Mouse (Mus musculus) left cerebral cortex, adult 18-20 months (tissue): Measurements from ENCODE around the gene Ublcp1. TPM values are rescaled to one million over a fixed set of nuclear protein-coding genes. Genes with fewer than 3 reads are reported as not detected.
"Not testable (repeated sequence)": the region's sequence is repeated elsewhere in the genome, so short reads cannot be mapped to it uniquely, and the experiment has no call there.

Experiments used
- DNase-seq, 2 experiments: peaks; one replicate each; pipeline ENCODE4 v3.0.0; 2021 to 2022; ENCODE audit warnings: low spot score in 2 of 2, mixed read lengths in 1 of 2
- total RNA-seq, 2 experiments: library from RNA; stranded (reverse); gene quantifications; 2 replicates each; pipeline ENCODE4 v1.2.3; 2021

Gene Ublcp1
- total RNA-seq, 2 experiments from 2014 or later: 53.9 to 54.6 TPM

DNA sequence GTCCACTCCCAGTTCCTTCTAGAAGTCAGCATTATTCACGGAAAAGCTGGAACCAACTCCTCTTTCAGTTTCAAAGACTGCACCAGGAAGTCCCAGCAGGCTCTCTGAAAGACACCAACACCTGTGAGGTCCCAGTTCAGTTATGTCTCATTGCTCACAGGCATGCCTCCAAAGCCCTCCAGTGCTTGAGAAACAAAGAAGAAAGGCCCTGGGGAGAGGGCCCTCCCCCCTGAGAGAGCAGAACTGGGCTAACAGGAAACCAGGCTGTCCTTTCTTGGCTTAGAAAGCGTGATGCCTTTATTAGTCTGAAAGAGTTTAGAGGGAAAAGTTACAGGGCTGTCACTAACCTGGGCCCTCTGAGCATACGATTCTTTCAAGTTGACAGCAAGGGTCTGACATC lies 25.9 kb upstream of the Ublcp1 start:
- DNase-seq: no peak

DNA sequence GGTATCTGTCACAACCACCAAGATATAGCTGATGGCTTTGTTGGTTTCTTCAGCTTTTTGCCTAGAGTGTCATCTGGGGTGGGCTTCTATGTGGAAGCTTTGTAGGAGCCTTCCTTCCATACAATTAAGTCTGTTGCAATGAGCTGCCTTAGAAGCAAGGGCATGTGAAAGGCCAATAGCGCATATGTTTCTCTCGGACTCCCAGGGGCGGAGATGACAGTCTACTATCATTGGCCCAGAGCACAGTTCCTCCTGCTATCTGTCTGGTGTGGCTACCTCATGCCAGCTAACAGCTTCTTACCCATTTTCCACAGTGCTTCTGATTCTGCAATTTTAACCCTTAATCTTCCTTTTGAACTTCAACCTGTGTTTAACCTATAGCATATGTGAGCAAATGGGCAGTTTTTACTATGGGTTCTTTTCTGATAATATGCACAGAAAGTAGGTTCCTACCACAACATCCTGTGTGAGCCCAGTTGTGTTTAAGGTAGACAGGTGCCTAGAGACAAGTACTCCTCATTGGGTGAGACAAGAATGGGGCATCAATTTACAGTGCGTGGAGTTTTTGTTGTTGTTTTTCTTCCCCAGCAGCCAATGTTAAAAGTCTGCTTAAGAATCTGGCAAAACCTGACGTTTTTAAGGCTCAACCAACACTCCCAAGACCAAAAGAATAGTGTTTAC lies 24.5 kb upstream of the Ublcp1 start:
- DNase-seq: no peak

- DNase-seq: no peak
Observed at GRCm38 (mm10) chr11:44489117-44489516, 18.8 kb upstream of the Ublcp1 start.

GRCm38 (mm10) chr11:44485089-44485736 lies 14.9 kb upstream of the Ublcp1 start:
- no peak for DNase-seq

DNA sequence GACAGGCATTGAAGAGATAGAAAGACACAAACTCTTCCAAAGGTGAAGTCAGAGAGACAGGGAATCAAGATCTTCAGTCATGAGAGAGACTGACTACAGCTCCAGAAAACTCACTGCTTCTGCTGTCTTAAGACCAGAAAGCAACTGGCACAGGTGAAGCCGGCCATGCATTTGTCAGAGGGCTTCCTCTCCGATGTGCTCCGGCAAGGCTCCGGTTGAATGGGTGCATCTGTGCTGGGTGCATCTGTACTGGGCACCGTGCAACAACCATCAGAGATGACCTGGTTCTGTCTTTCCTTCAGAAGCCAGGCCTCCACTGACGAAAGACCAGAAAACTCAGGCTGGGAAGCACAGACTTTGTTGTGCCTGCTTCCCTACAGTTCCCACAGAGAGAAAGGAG lies 9.9 kb upstream of the Ublcp1 start:
- DNase-seq: no peak

- no peak for DNase-seq
Observed at GRCm38 (mm10) chr11:44478382-44478781, 8.1 kb upstream of the Ublcp1 start.

DNA sequence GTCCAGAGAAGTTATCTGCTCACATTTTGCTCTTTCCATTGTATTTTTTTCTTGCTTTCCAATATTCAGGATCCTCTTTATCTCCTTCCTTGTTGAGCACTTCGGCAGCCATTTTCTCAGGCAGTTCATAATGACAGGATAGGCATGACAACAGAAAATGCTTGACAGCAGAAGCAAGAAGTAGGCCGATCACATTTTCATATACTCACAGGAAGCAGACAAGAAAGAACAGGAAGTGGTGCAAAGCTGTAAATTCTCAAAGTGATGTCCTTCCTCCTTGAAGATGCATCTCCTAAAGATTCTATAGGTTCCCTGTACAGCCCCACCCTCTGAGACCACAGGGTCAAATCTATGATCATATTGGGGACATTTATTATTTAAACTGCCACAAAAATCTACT lies 6.1 kb upstream of the Ublcp1 start:
- DNase-seq: no peak

DNA sequence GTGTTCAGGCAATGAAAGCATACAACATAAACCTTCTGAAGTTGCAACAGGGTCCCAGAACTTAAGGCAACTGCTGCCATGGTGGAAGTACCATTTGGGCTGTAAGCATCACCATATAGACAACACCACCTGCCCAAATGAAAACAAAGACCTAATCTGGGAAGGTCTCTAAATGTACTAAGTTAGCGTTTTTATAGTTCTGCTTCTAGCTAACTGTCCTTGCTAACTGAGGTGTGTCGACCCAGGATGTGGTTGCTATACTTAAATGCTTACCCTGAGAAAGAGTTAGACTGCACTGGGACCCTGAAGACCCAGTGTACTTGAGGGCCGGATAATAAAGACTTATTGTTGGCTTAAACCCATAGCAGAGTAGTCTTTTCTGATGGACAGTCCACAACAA lies 5.2 kb upstream of the Ublcp1 start:
- no peak for DNase-seq

GRCm38 (mm10) chr11:44471337-44471995 lies 1.2 kb upstream of the Ublcp1 start:
- DNase-seq: no peak

GRCm38 (mm10) chr11:44469646-44470431 lies 459 bp downstream of the Ublcp1 start:
- no peak for DNase-seq

DNA sequence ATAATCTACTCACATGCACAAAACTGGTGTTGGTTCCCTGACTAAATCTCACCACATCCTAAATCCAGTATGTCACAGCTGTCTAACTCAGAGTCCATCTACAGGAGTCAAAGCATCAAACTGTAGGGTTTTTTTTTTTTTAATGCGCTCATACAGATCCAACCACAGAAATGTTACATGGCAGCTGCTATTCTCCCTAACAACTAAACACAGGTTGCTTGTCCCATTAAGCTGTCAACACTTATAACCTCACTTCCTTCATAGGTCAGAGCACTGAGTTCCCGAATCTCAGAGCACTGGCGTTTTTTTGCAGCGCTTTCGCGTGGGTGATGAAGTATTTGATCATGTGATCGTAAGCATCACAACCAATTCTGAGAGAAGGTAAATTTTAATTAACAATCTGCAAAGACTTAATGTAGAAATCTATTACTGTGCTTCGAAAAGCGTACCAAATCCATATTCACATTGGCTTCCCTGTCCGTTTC lies 1.9 kb downstream of the Ublcp1 start:
- DNase-seq: no peak

DNA sequence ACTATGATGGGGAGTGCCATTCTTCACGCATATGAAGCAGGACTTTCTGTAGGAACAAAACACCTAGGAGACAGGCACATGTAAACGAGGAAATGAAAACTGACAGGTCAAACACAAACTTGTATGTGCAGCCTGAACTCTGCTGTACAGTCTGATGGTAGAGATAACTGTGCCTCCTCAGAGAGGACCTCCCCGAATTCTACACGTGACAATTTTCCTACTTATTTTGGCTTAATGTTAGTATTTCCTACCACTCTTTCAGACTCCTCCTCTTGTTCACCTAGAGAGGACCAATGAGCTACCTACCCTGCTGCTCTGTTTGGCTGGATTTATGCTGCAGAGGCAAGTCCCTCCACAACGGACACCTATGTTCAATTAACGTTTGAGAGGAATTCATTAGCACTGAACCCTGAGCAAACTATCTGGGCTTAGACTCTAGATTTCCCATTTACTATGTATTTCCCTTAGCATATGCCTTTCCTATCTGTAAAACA lies 3.3 kb downstream of the Ublcp1 start:
- DNase-seq: no peak

GRCm38 (mm10) chr11:44461493-44461892 lies 8.8 kb downstream of the Ublcp1 start:
- DNase-seq: no peak

GRCm38 (mm10) chr11:44453423-44453822 lies 16.9 kb downstream of the Ublcp1 start:
- DNase-seq: peak; percentile 29 to 71

DNA sequence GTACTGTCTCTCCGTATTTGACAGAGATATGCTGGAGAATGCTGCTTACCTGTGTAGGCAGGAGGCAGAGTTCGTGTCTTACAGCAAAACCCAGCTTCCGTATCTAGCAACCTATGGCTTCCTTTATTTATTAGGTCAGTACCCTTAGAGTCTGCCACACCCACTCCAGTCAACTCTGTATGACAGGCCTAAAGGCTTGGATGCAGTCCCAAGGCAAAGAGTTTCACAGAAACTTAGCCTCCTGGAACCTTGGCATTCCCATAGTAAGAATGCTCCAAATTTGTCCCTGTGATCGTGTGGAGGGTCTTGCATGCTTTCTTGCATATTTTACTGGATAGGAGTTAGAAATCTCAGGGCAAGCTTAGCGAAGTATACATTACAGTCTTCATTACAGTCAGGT lies 18.3 kb downstream of the Ublcp1 start:
- not testable (repeated sequence) for DNase-seq

- no peak for DNase-seq
Observed at GRCm38 (mm10) chr11:44451046-44451445, 19.3 kb downstream of the Ublcp1 start.

GRCm38 (mm10) chr11:44437786-44438185 lies 32.5 kb downstream of the Ublcp1 start:
- no peak for DNase-seq

DNA sequence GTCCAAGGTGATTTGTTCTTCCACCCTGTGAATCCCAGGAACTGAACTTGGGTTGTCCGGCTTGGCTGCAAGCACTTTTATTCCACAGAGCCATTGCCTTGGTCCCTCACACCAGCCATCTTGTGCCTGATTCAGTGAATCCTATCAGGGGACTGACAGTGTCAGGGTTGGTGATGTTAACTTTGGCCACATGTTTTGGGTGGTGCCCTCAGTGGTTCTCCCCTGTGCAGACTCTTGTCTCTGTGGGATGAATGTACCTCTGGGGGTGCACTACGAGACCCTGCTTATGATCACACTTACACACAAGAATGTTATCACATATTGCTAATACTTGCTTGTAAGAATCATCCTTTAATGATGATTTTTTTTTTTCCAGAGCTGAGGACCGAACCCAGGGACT lies 40.3 kb downstream of the Ublcp1 start:
- DNase-seq: no peak

DNA sequence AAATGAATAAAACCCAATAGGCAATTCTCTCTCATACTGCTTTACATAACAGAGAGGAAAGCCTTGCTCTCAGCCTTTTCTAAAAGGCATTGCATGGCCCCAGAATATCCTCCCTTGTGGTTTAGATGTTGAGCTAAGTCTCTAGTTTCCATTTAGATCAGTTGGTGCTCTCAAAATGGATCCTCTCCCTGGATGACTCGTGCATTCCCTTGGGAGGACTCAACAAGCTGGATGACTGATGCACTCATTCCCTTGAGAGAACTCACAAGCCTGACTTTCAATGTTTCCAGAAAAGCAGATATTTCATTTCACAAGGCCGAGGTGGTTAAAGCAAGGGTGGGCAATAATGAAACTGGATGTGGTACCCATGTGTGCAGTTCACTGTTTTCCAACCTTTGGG lies 42.3 kb downstream of the Ublcp1 start:
- DNase-seq: no peak

- DNase-seq: no peak
Observed at GRCm38 (mm10) chr11:44425626-44426025, 44.7 kb downstream of the Ublcp1 start.

- no peak for DNase-seq
Observed at GRCm38 (mm10) chr11:44425006-44425405, 45.3 kb downstream of the Ublcp1 start.
